Mouse (Mus musculus) MEL (cell line): ENCODE results near the gene Htt.
"Not testable (repeated sequence)": the region's sequence is repeated elsewhere in the genome, so short reads cannot be mapped to it uniquely, and the experiment has no call there.

Experiments
- CHD2 ChIP-seq: IDR thresholded peaks from 2 replicates; pipeline ENCODE4 v1.6.1; 2011; ENCODE audit warnings: low read length, improper control_type of control experiment
- CTCF ChIP-seq, 3 experiments: IDR thresholded peaks in 2 of 3; conservative IDR thresholded peaks in 1 of 3; 2 replicates each; pipeline ENCODE4 v1.5.1; 2011 to 2012; ENCODE audit warnings: low read length in 3 of 3, low read depth in 2 of 3, mild to moderate bottlenecking in 2 of 3, improper control_type of control experiment in 1 of 3, inconsistent platforms in 1 of 3, mixed read lengths in 1 of 3, moderate library complexity in 1 of 3; ENCODE audit not compliant: control insufficient read depth in 1 of 3, insufficient read depth in 1 of 3, poor library complexity in 1 of 3, severe bottlenecking in 1 of 3
- E2F4 ChIP-seq: IDR thresholded peaks from 2 replicates; pipeline ENCODE4 v1.6.1; 2011; ENCODE audit warnings: low read depth, low read length, improper control_type of control experiment, borderline replicate concordance
- GATA1 ChIP-seq: IDR thresholded peaks from 2 replicates; pipeline ENCODE4 v1.6.1; 2011; ENCODE audit warnings: low read depth, low read length, improper control_type of control experiment
- KAT2A ChIP-seq: conservative IDR thresholded peaks from 2 replicates; pipeline ENCODE4 v1.6.1; 2012; ENCODE audit warnings: low read depth, low read length, improper control_type of control experiment, inconsistent platforms
- NRF1 ChIP-seq: IDR thresholded peaks from 2 replicates; pipeline ENCODE4 v1.6.1; 2014; ENCODE audit warnings: low read depth, mild to moderate bottlenecking, inconsistent platforms, low read length, improper control_type of control experiment, moderate library complexity; ENCODE audit not compliant: poor library complexity, insufficient read depth, severe bottlenecking
- POLR2A ChIP-seq, 2 experiments: IDR thresholded peaks; 2 replicates each; pipeline ENCODE4 v1.6.1; 2011 to 2012; ENCODE audit warnings: low read length in 2 of 2, mild to moderate bottlenecking in 2 of 2, control low read depth in 1 of 2, improper control_type of control experiment in 1 of 2, low read depth in 1 of 2, moderate library complexity in 1 of 2; ENCODE audit not compliant: control insufficient read depth in 1 of 2, insufficient read depth in 1 of 2, poor library complexity in 1 of 2
- POLR2AphosphoS5 ChIP-seq: IDR thresholded peaks from 2 replicates; pipeline ENCODE4 v1.6.1; 2012; ENCODE audit warnings: low read depth, borderline replicate concordance, mild to moderate bottlenecking, inconsistent platforms, low read length, moderate library complexity, mixed read lengths
- RAD21 ChIP-seq: IDR thresholded peaks from 2 replicates; pipeline ENCODE4 v1.6.1; 2011; ENCODE audit warnings: mild to moderate bottlenecking, low read depth, low read length, improper control_type of control experiment
- ZKSCAN1 ChIP-seq: IDR thresholded peaks from 2 replicates; pipeline ENCODE4 v1.6.1; 2012; ENCODE audit warnings: low read depth, mild to moderate bottlenecking, inconsistent platforms, low read length, improper control_type of control experiment, moderate library complexity

GRCm38 (mm10) chr5:34714371-34714770 lies 47.2 kb upstream of the Htt start:
- not testable (repeated sequence) for TF ChIP-seq POLR2A (IDR thresholded peaks at IDR 0.05; ENCODE audit: control insufficient read depth in 1 of 2, insufficient read depth in 1 of 2, low read depth in 1 of 2, low read length in 2 of 2, poor library complexity in 1 of 2); CTCF (IDR thresholded peaks at IDR 0.05 in 2 of 3, conservative IDR thresholded peaks at IDR 0.05 in 1 of 3; ENCODE audit: control insufficient read depth in 1 of 3, insufficient read depth in 1 of 3, low read depth in 2 of 3, low read length in 3 of 3, poor library complexity in 1 of 3, severe bottlenecking in 1 of 3); RAD21; POLR2AphosphoS5; ZKSCAN1; E2F4; GATA1; CHD2; NRF1; KAT2A
